In the genomic region with DNA sequence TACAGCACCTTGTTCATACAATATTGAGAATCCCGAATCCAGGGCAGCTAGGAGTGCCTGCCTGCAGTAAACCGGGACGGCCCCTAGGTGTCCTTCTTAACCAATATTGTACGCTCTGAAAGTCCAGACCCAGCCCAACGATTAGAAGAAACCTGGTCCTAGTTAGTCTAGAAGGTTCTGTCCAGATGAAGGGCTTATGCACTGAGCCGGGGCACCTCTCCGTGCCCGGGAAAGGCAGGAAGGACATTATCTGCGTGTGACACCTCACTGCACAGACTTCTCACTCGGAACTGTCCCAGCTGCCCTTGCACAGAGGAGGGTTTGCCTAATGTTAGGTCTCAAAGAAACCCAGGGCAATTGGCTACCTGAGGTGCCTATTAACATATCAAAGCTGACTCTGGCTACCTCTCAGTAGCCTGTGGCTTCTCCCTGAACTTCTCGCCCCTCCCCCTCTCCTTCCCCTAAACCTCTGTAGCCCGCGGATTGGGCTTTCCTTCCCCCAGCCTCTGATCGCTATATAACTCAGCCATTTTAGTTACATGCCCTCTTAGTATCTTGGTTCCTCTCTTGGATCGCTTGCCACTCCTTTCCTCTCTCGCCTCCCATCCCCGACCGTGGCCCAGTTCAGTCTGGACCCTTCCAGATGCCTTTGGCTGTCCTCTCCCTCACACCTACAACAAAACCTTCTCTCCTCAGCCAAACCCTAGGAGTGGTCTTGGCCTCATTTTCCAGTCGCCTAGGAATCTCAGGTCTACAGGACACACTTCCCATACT, we compare ENCODE assay signal across 8 mouse cellular contexts. TPM values are rescaled to one million over a fixed set of nuclear protein-coding genes. Genes with fewer than 3 reads are reported as not detected.
DNase-seq lines count a peak whose midpoint lies in the region; ATAC-seq lines count a peak whose summit lies in the region.

No protein-coding gene starts in this region.

- no peak overlapping the region for H3K27ac ChIP-seq in hindbrain, embryonic 15.5 days (replicated peaks)

- H3K4me3 ChIP-seq in hindbrain, embryonic 15.5 days = peak overlapping the region; percentile 19

- no peaks in the 10 kb centered on the region for H3K9me3 ChIP-seq in hindbrain, embryonic 15.5 days

- 3% methylated on average over 19 of the region's 19 CpGs for WGBS in hindbrain, embryonic 15.5 days

- peak overlapping the region; percentile 63 for H3K4me2 ChIP-seq in hindbrain, embryonic 15.5 days

- ATAC-seq in hindbrain, embryonic 15.5 days (ENCODE audit: low FRiP score, low read depth) = peak; percentile 74

- DNase-seq in NIH3T3 (ENCODE audit: low read depth) = peak; percentile 88
- peak; percentile 87 to 90 for DNase-seq in cerebellum, postnatal 10 days
- peak; percentile 70 to 86 for DNase-seq in frontal cortex, postnatal 36 days (ENCODE audit: low spot score in 2 of 2)
- DNase-seq in left cerebral cortex, adult 11 months (ENCODE audit: low spot score) = peak; percentile 64
- DNase-seq in lung, postnatal 36 days = peak; percentile 93
- peak; percentile 81 for DNase-seq in retina, postnatal 1 day
- peak; percentile 83 for DNase-seq in thymus, postnatal 4 days

- H3K9ac ChIP-seq in hindbrain, embryonic 15.5 days = peak overlapping the region; percentile 9; the same call in 1 of the 2 replicates

- peaks cover 16% of the 10 kb centered on the region for H3K4me1 ChIP-seq in hindbrain, embryonic 15.5 days (replicated peaks)

- H3K36me3 ChIP-seq in hindbrain, embryonic 15.5 days = no peaks in the 10 kb centered on the region

- H3K27me3 ChIP-seq in hindbrain, embryonic 15.5 days = no peaks in the 10 kb centered on the region

RNA-seq across cellular contexts. Expression of a gene that starts 25.6 kb away (rescaled TPM):
- polyA plus RNA-seq in hindbrain, embryonic 15.5 days (2015; fragmentation: Nextera tagmentation; extraction: Ambion mirVana) = not detected in 2 replicates
